Mouse (Mus musculus) ES-E14 (cell line): ENCODE results near the gene Rap2a. TPM values are rescaled to one million over a fixed set of nuclear protein-coding genes. Genes with fewer than 3 reads are reported as not detected.

Source experiments
- DNase-seq: peaks from one replicate; pipeline ENCODE4 v3.0.0-alpha.2; 2013; ENCODE audit warnings: low read depth, low spot score
- H3K27ac ChIP-seq: 2 replicates; pipeline ENCODE4 v1.5.1; 2012; ENCODE audit warnings: low read depth, mild to moderate bottlenecking, low read length, moderate library complexity, mixed read lengths; ENCODE audit not compliant: poor library complexity, insufficient read depth, severe bottlenecking
- H3K36me3 ChIP-seq: 2 replicates; pipeline ENCODE4 v1.6.1; 2012; ENCODE audit warnings: mild to moderate bottlenecking, low read length, moderate library complexity, mixed read lengths; ENCODE audit not compliant: control insufficient read depth, poor library complexity, insufficient read depth, severe bottlenecking
- H3K4me1 ChIP-seq, 2 experiments: fragments of 150-350 bp in 1 of 2; sonication (generic) in 1 of 2; 2 replicates each; pipeline ENCODE4 v1.6.1; 2012; ENCODE audit warnings: low read length in 2 of 2, mild to moderate bottlenecking in 1 of 2, mixed read lengths in 1 of 2; ENCODE audit not compliant: control insufficient read depth in 2 of 2, insufficient read depth in 2 of 2, poor library complexity in 1 of 2
- H3K4me3 ChIP-seq, 2 experiments: fragments of 150-350 bp in 1 of 2; sonication (generic) in 1 of 2; 2 replicates each; pipeline ENCODE4 v1.5.1; 2012; ENCODE audit warnings: low read length in 2 of 2, low read depth in 1 of 2, mild to moderate bottlenecking in 1 of 2, mixed read lengths in 1 of 2; ENCODE audit not compliant: insufficient read depth in 1 of 2, poor library complexity in 1 of 2, severe bottlenecking in 1 of 2
- H3K9ac ChIP-seq: 2 replicates; pipeline ENCODE4 v1.6.1; 2012; ENCODE audit warnings: low read depth, mild to moderate bottlenecking, low read length, mixed read lengths; ENCODE audit not compliant: poor library complexity, insufficient read depth, severe bottlenecking
- H3K9me3 ChIP-seq: fragments of 150-350 bp; sonication (generic); 2 replicates; pipeline ENCODE4 v1.6.1; 2012; ENCODE audit warnings: low read depth, mild to moderate bottlenecking, low read length; ENCODE audit not compliant: control insufficient read depth, insufficient read depth
- CHD2 ChIP-seq: IDR thresholded peaks from 2 replicates; pipeline ENCODE4 v1.6.1; 2014; ENCODE audit warnings: mild to moderate bottlenecking, low read depth, low read length, inconsistent platforms
- HCFC1 ChIP-seq: IDR thresholded peaks from 2 replicates; pipeline ENCODE4 v1.6.1; 2012; ENCODE audit warnings: low read length, inconsistent platforms, borderline replicate concordance; ENCODE audit not compliant: insufficient read depth
- MAFK ChIP-seq: IDR thresholded peaks from 2 replicates; pipeline ENCODE4 v1.6.1; 2014; ENCODE audit warnings: mild to moderate bottlenecking, low read depth, low read length, inconsistent platforms; ENCODE audit not compliant: insufficient read depth
- ZC3H11A ChIP-seq: IDR thresholded peaks from 2 replicates; pipeline ENCODE4 v1.6.1; 2012; ENCODE audit warnings: low read depth, mild to moderate bottlenecking, inconsistent platforms, low read length, borderline replicate concordance
- ZNF384 ChIP-seq: IDR thresholded peaks from 2 replicates; pipeline ENCODE4 v1.6.1; 2012; ENCODE audit warnings: low read depth, low read length, inconsistent platforms
- in situ Hi-C, 2 experiments: fragments of 600-800 bp; cut with MboI; formaldehyde crosslinking; loops; one replicate each; pipeline ENCODE4 v1.15.1; 2025; ENCODE audit warnings: low sequenced_read_pairs in 2 of 2, inconsistent platforms in 1 of 2; ENCODE audit not compliant: unreplicated experiment in 2 of 2
- total RNA-seq: library from RNA; depleted of rRNA; stranded (reverse); fragments of 300-350 nt; gene quantifications from 2 replicates; pipeline ENCODE4 v1.2.3, GENCODE M21; 2012

Gene Rap2a
- total RNA-seq, 1 experiment, result 5.5 TPM

GRCm38 (mm10) chr14:120484561-120484960 lies 6.3 kb downstream of the Rap2a start:
- Histone ChIP-seq H3K27ac (no peak overlapping the region), H3K9me3 (no peaks in the 10 kb centered on the region), H3K36me3 (peaks cover 4% of the 10 kb centered on the region; the same call in 1 of the 2 replicates), H3K4me1 (peaks cover 0 to 4% of the 10 kb centered on the region in 2 experiments; a peak in 1 of 4 replicates), H3K4me3 (no peak overlapping the region), H3K9ac (no peak overlapping the region)
- TF ChIP-seq HCFC1 (no peak), MAFK (no peak), ZNF384 (no peak), ZC3H11A (no peak), CHD2 (no peak)
- in situ Hi-C loops, result no loop called here
- DNase-seq, result no peak

GRCm38 (mm10) chr14:120496284-120496683 lies 18.0 kb downstream of the Rap2a start:
- TF ChIP-seq ZC3H11A (no peak), ZNF384 (no peak), HCFC1 (no peak), MAFK (no peak), CHD2 (no peak)
- Histone ChIP-seq H3K4me3 (no peak overlapping the region), H3K9me3 (no peaks in the 10 kb centered on the region), H3K27ac (no peak overlapping the region), H3K36me3 (no peaks in the 10 kb centered on the region), H3K9ac (no peak overlapping the region), H3K4me1 (no peaks in the 10 kb centered on the region)
- in situ Hi-C loops, result no loop called here
- DNase-seq, result no peak

DNA sequence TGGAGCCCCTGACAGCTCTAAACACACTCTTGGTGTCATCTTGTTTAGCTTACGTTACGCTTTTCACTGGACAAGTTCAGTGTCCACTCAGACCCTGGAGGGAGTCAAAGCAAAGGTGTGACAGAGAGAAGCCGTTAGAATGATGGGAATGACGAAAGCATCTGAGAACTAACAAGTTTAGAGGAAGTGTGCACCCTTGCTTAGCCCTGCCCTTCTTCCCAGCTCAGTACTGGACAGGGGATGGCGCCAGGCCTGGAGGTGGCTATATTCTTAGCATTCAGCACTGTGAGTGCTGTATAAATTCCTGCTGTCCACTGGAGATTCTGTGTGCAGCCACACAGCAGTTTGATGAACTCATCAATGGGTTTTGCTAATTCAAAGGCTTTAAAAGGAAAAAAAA lies 18.6 kb downstream of the Rap2a start:
- H3K9ac ChIP-seq, result no peak overlapping the region
- in situ Hi-C loops, result no loop called here
- H3K27ac ChIP-seq, result no peak overlapping the region
- no peaks in the 10 kb centered on the region for H3K4me1 ChIP-seq
- no peak overlapping the region for H3K4me3 ChIP-seq
- no peak for TF ChIP-seq CHD2
- no peak for DNase-seq
- no peaks in the 10 kb centered on the region for H3K9me3 ChIP-seq
- no peaks in the 10 kb centered on the region for H3K36me3 ChIP-seq

- no peaks in the 10 kb centered on the region for H3K4me1 ChIP-seq
- no peak for DNase-seq
- no peaks in the 10 kb centered on the region for H3K9me3 ChIP-seq
- no peak overlapping the region for H3K27ac ChIP-seq
- in situ Hi-C loops, result no loop called here
- no peak overlapping the region for H3K9ac ChIP-seq
- TF ChIP-seq ZC3H11A (no peak), HCFC1 (no peak), MAFK (no peak), CHD2 (no peak), ZNF384 (no peak)
- peaks cover 4% of the 10 kb centered on the region; the same call in 1 of the 2 replicates for H3K36me3 ChIP-seq
- H3K4me3 ChIP-seq, result no peak overlapping the region
These were observed 20.9 kb downstream of the Rap2a start for GRCm38 (mm10) chr14:120499096-120499495.

DNA sequence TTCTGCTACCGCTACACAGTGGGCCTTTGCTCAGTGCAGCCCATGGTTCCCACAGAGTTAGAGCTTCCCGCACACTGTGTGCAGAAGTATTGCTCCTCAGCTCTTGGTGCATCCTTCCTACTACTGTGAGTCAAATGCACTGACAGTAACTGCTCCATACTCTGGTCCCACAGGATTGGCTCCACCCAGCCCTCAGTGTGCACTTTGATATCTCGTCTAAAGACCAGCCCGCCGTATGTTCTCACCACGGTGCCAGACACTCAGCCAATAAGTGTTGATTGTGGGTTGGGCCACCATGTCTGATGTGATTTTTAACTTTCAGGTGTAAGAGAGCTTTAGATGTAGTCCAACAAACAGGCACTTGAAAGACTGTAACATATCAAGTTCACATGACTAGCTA lies 21.4 kb downstream of the Rap2a start:
- no peaks in the 10 kb centered on the region for H3K4me1 ChIP-seq
- in situ Hi-C loops, result no loop called here
- peaks cover 6% of the 10 kb centered on the region; the same call in 1 of the 2 replicates for H3K36me3 ChIP-seq
- no peak overlapping the region for H3K9ac ChIP-seq
- TF ChIP-seq MAFK, result no peak
- TF ChIP-seq HCFC1, result no peak
- no peak for TF ChIP-seq ZC3H11A
- no peak for TF ChIP-seq ZNF384
- TF ChIP-seq CHD2, result no peak
- H3K27ac ChIP-seq, result no peak overlapping the region
- H3K9me3 ChIP-seq, result no peaks in the 10 kb centered on the region
- DNase-seq, result no peak
- H3K4me3 ChIP-seq, result no peak overlapping the region
